Mouse (Mus musculus) midbrain, embryonic 13.5 days (tissue): Measurements from ENCODE around the gene 4930452B06Rik. TPM values are rescaled to one million over a fixed set of nuclear protein-coding genes. Genes with fewer than 3 reads are reported as not detected.

ENCODE experiments used
- ATAC-seq: fragments of 200-750 bp; cut with Nextera tagmentation; 2 replicates; pipeline ENCODE4 v1.8.0; 2017; ENCODE audit warnings: mild to moderate bottlenecking, moderate TSS enrichment, moderate library complexity
- H3K27ac ChIP-seq: fragments of 300-500 bp; sonication (generic); 2 replicates; pipeline ENCODE4 v1.5.1; 2015; ENCODE audit warnings: inconsistent platforms, mild to moderate bottlenecking, moderate library complexity
- H3K27me3 ChIP-seq: fragments of 300-500 bp; sonication (generic); 2 replicates; pipeline ENCODE4 v1.6.1; 2015; ENCODE audit warnings: mild to moderate bottlenecking, inconsistent platforms
- H3K36me3 ChIP-seq: fragments of 300-500 bp; sonication (generic); 2 replicates; pipeline ENCODE4 v1.6.1; 2015; ENCODE audit warnings: mild to moderate bottlenecking, inconsistent platforms
- H3K4me1 ChIP-seq: fragments of 300-500 bp; sonication (generic); replicated peaks from 2 replicates; pipeline ENCODE4 v1.6.1; 2015; ENCODE audit warnings: inconsistent platforms
- H3K4me2 ChIP-seq: fragments of 300-500 bp; sonication (generic); replicated peaks from 2 replicates; pipeline ENCODE4 v1.6.1; 2015; ENCODE audit warnings: moderate library complexity, mild to moderate bottlenecking, inconsistent platforms
- H3K4me3 ChIP-seq: fragments of 300-500 bp; sonication (generic); replicated peaks from 2 replicates; pipeline ENCODE4 v1.5.1; 2015; ENCODE audit warnings: mild to moderate bottlenecking, inconsistent platforms
- H3K9ac ChIP-seq: fragments of 300-500 bp; sonication (generic); replicated peaks from 2 replicates; pipeline ENCODE4 v1.6.1; 2015; ENCODE audit warnings: mild to moderate bottlenecking, inconsistent platforms
- H3K9me3 ChIP-seq: fragments of 300-500 bp; sonication (generic); 2 replicates; pipeline ENCODE4 v1.6.1; 2016; ENCODE audit warnings: mild to moderate bottlenecking, inconsistent platforms
- WGBS: fragments of 180-500 bp; shearing (Covaris S2); methylation state at CpG from one replicate; pipeline ENCODE4 v1.1.7; 2015; 5-methylcytosine and 5-hydroxymethylcytosine counted together
- polyA plus RNA-seq: library from polyadenylated mRNA; unstranded; fragments of >200 nt; fragmentation: Nextera tagmentation; extraction: Ambion mirVana; gene quantifications from 2 replicates; pipeline ENCODE4 v1.2.1, GENCODE M21; 2015

4930452B06Rik gene
- 4.6 and 5.7 TPM in 2 replicates for polyA plus RNA-seq

DNA sequence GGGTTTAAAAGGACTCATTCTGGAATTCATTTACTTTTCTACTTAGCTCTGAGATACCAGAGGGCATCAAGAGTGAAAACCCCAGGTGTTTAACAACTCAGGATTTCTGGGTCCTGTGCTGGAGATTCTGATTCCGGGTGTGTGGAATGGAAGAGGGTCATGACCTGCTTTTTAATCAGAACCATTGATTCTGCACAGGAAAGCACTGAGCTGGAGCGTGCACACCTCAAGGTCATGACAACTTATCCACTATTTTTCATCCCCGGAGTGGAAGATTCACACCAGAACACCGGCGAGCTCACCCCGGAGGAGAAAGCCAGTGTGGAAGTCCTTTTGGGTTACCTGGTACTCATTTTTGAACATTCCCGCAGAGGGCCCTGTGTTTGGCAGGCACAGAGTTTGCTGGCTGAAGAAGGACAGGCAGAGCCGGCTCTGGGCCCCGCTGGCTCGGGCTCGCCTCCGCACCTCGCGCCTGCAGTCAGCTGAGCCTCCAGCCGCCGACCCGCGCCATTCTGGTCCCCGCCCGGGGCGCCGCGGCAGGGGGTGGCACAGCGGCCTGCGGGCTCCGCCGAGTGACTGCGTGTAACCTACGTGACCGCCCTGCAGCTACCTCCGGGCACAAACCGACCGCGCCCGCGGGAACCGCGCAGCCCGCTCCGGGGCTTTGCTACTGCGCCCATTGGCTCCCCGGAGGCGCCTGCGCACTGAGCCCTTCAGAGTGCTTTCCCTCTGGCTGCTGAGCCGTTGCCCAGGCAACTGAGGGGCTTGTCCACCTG is at the start of gene 4930452B06Rik:
4930452B06Rik (minus strand) TSS at position 605 of the 776 bp plus-strand sequence.
- H3K4me1 ChIP-seq = peaks cover 7% of the 10 kb centered on the region
- H3K36me3 ChIP-seq = no peaks in the 10 kb centered on the region
- H3K27ac ChIP-seq = 0 out of 2 replicates have a peak within 1 kb of the TSS, but pooled peaks have one; percentile 32
- H3K4me3 ChIP-seq = peak within 1 kb of the TSS; percentile 65
- H3K27me3 ChIP-seq = no peaks in the 10 kb centered on the region; the same call in 1 of the 2 replicates
- no peaks in the 10 kb centered on the region for H3K9me3 ChIP-seq
- WGBS = under 1% methylated on average over 45 of the region's 45 CpGs
- ATAC-seq = peak; percentile 100
- H3K4me2 ChIP-seq = peak within 1 kb of the TSS; percentile 72
- peak within 1 kb of the TSS; percentile 74 for H3K9ac ChIP-seq

DNA sequence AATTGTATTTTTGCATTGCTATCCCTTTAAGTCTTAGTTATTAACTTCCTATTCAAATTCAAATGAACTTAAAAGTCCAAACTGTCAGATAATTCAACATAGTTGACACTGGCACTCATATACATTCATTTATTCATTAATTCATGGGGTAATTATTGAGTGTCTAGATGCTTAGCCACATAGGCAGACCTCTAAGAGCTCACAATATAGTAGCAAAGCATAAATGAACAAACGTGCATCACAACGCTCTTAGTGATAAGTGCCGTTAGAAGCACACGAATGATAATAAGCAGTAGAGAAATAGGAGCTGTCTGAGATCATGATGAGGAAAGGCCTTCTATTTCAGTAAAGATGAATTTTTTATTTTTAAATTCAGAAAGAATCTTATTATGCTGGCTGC is 46.6 kb upstream of the 4930452B06Rik start:
- H3K9me3 ChIP-seq = no peaks in the 10 kb centered on the region
- no peak overlapping the region for H3K9ac ChIP-seq
- no peak overlapping the region for H3K4me2 ChIP-seq
- no peaks in the 10 kb centered on the region for H3K4me1 ChIP-seq
- no peaks in the 10 kb centered on the region for H3K36me3 ChIP-seq
- 63% methylated on average over 4 of the region's 4 CpGs for WGBS
- H3K4me3 ChIP-seq = no peak overlapping the region
- no peak for ATAC-seq
- H3K27me3 ChIP-seq = no peaks in the 10 kb centered on the region
- H3K27ac ChIP-seq = no peak overlapping the region

DNA sequence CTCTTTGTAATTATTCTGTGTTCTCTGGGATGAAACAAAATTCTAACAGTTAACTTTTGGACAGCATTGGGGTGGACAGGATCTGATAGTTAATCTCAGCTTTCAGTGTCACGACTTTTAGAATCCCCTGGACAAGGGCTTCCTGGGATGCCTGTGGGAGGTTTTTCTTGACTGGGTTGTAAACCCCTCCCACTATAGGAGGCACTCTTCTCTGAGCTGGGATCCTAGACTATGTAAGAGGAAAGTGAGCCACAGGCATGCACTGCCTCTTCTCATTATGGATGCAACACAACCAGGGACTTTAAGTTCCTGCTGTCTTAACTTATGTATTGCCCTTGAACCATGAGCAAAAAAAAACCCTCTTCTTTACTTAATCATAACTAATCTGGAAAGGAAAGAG is 23.4 kb upstream of the 4930452B06Rik start:
- H3K27me3 ChIP-seq = no peaks in the 10 kb centered on the region
- WGBS = 3% methylated on average over 1 of the region's 1 CpGs
- H3K9me3 ChIP-seq = no peaks in the 10 kb centered on the region
- no peak overlapping the region for H3K4me2 ChIP-seq
- no peaks in the 10 kb centered on the region for H3K4me1 ChIP-seq
- H3K36me3 ChIP-seq = no peaks in the 10 kb centered on the region
- no peak for ATAC-seq
- H3K27ac ChIP-seq = no peak overlapping the region
- H3K4me3 ChIP-seq = no peak overlapping the region
- H3K9ac ChIP-seq = no peak overlapping the region

DNA sequence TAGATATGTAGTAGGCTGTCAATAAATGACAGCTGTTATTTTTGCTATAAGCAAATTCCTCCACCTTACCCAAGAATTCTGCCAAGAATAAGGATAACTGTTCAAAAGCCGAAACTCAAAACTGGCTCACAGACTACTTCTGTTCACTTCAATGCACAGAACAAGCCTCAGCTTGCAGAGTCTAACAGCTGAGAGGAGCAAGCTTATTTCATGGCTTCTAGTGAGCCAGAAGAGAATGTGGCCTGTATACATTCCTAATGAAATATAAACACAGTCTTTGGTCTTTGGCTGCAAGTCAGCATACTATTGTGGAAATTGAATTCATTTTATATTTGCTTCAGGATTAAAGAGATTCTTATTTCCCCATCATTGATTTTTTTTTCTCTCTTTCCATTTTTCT is 22.4 kb upstream of the 4930452B06Rik start:
- ATAC-seq = no peak; the same call in 1 of the 2 replicates
- Histone ChIP-seq H3K4me2 (no peak overlapping the region), H3K36me3 (no peaks in the 10 kb centered on the region), H3K4me1 (no peaks in the 10 kb centered on the region), H3K27ac (no peak overlapping the region), H3K9me3 (no peaks in the 10 kb centered on the region), H3K4me3 (no peak overlapping the region), H3K9ac (no peak overlapping the region), H3K27me3 (no peaks in the 10 kb centered on the region)
- WGBS = 57% methylated on average over 1 of the region's 1 CpGs

- H3K27me3 ChIP-seq = no peaks in the 10 kb centered on the region
These were observed 20.1 kb upstream of the 4930452B06Rik start for GRCm38 (mm10) chr14:8686185-8686584.

DNA sequence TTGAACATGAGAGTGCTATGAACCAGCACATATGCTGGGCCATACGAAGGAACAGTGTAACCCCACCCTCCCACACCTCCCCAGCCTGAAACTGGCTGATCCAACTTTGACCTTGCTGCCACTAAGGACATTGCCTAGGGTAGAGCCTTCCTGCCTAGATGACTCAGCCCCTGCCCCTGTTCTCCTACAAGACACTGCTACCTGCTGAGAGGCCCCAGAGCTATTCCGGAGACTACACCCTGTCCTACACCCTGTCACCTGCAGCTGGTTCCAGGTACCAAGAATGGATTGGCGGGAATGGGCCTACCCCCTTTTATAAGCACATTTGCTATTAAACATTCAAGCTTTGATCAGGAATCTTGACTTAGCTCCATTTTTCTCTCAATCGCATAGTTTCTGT is 13.9 kb upstream of the 4930452B06Rik start:
- no peaks in the 10 kb centered on the region for H3K4me1 ChIP-seq
- no peak overlapping the region for H3K4me2 ChIP-seq
- H3K9me3 ChIP-seq = no peaks in the 10 kb centered on the region
- H3K36me3 ChIP-seq = no peaks in the 10 kb centered on the region
- H3K27ac ChIP-seq = no peak overlapping the region
- WGBS = 91% methylated on average over 4 of the region's 4 CpGs
- H3K27me3 ChIP-seq = no peaks in the 10 kb centered on the region
- no peak overlapping the region for H3K9ac ChIP-seq
- ATAC-seq = no peak
- no peak overlapping the region for H3K4me3 ChIP-seq

More at GRCm38 (mm10) chr14:8686185-8686584, 20.1 kb upstream of the 4930452B06Rik start:
- Histone ChIP-seq H3K9me3 (no peaks in the 10 kb centered on the region), H3K4me2 (no peak overlapping the region), H3K4me1 (no peaks in the 10 kb centered on the region), H3K9ac (no peak overlapping the region), H3K27ac (no peak overlapping the region), H3K4me3 (no peak overlapping the region), H3K36me3 (no peaks in the 10 kb centered on the region)
- 97% methylated on average over 1 of the region's 1 CpGs for WGBS
- ATAC-seq = no peak

GRCm38 (mm10) chr14:8660359-8660758 is 5.7 kb downstream of the 4930452B06Rik start:
- no peaks in the 10 kb centered on the region for H3K9me3 ChIP-seq
- no peaks in the 10 kb centered on the region; the same call in 1 of the 2 replicates for H3K27me3 ChIP-seq
- H3K9ac ChIP-seq = no peak overlapping the region
- no peak for ATAC-seq
- no peaks in the 10 kb centered on the region for H3K36me3 ChIP-seq
- H3K4me3 ChIP-seq = no peak overlapping the region
- H3K27ac ChIP-seq = no peak overlapping the region
- H3K4me1 ChIP-seq = peaks cover 1% of the 10 kb centered on the region
- H3K4me2 ChIP-seq = no peak overlapping the region

DNA sequence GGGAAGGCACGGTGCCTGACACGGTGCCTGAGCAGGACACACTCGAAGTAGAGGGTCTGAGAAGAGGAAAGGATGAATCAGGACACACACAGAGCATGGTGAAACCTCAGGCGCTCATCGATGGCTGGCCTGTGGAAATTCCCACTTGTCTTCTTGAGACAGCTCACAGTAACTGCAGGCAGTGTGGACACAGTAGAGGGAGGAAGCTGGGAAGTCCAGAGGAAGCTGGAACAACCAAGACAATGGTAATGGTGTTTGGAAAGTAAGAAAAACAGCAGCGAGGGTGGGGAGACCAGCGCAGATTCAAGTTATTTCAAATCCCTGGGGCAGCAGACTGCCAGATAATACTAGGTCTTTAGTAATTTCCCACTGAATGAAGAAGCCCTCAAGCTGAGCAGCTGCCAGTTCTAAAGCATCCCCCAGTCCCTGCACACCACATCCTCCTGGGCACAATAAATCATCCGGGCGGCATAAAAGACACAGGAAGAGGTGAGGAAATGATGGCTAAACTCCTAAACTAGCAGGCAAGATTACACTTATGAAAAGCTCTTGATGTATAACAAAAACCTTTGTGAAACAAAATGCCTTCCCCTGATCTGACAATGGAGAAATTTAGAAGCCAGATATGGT is 24.3 kb downstream of the 4930452B06Rik start:
- WGBS = 76% methylated on average over 9 of the region's 9 CpGs
- Histone ChIP-seq H3K27me3 (no peaks in the 10 kb centered on the region), H3K4me3 (no peak overlapping the region), H3K9me3 (no peaks in the 10 kb centered on the region), H3K4me1 (peaks cover 7% of the 10 kb centered on the region; the same call in 1 of the 2 replicates), H3K27ac (no peak overlapping the region), H3K4me2 (no peak overlapping the region), H3K36me3 (no peaks in the 10 kb centered on the region), H3K9ac (no peak overlapping the region)
- ATAC-seq = no peak

- Histone ChIP-seq H3K36me3 (no peaks in the 10 kb centered on the region), H3K9me3 (no peaks in the 10 kb centered on the region), H3K4me1 (0 out of 2 replicates have a peak, but pooled peaks cover 2% of the 10 kb centered on the region), H3K27me3 (no peaks in the 10 kb centered on the region), H3K4me3 (no peak overlapping the region), H3K27ac (no peak overlapping the region), H3K4me2 (no peak overlapping the region), H3K9ac (no peak overlapping the region)
- no peak for ATAC-seq
- 78% methylated on average over 6 of the region's 6 CpGs for WGBS
These were observed 33.8 kb downstream of the 4930452B06Rik start for GRCm38 (mm10) chr14:8632211-8632610.

DNA sequence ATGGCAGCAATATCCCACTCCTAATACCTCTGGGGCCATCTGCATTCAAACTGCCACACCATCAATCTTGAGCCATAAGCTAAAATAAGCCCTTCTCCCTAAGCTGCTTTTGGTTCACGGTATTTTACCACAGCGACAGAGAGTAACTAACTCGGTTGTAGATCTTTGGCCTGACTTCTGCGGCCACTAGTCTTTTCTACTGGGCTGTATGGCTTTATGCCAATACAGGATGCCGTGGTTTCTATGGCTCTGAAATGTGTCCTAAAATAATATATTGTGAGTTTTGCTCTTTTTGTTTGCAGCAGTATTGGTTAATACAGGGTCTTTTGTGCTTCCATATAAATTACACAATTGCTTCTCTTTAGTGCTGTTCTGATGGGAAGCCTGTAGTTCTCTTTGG is 37.6 kb downstream of the 4930452B06Rik start:
- 90% methylated on average over 5 of the region's 5 CpGs for WGBS
- 0 out of 2 replicates have a peak, but pooled peaks cover 2% of the 10 kb centered on the region for H3K4me1 ChIP-seq
- no peak overlapping the region for H3K4me3 ChIP-seq
- no peak overlapping the region for H3K4me2 ChIP-seq
- H3K9ac ChIP-seq = no peak overlapping the region
- no peaks in the 10 kb centered on the region for H3K9me3 ChIP-seq
- H3K36me3 ChIP-seq = no peaks in the 10 kb centered on the region
- no peaks in the 10 kb centered on the region for H3K27me3 ChIP-seq
- no peak for ATAC-seq
- H3K27ac ChIP-seq = no peak overlapping the region

DNA sequence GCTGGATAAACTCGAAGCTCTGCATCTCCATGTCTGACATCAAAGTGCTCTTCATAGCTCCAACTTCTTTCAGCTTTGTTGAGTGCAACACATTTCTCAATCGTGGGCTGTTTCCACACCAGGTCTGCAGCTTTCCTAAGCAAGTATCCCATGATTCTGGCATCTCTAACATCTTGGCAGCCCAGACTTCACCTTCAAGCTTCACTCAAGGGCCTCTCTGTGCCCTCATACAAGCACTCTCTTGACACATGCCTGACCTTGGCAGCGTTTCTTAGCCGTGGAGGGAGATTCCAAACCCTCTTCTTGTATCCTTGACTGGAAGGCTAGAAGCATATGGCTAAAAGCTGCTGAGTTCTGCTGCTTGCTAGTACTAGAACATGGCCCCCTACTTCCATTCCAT is 38.6 kb downstream of the 4930452B06Rik start:
- ATAC-seq = no peak
- WGBS = 86% methylated on average over 4 of the region's 4 CpGs
- 0 out of 2 replicates have a peak, but pooled peaks cover 2% of the 10 kb centered on the region for H3K4me1 ChIP-seq

DNA sequence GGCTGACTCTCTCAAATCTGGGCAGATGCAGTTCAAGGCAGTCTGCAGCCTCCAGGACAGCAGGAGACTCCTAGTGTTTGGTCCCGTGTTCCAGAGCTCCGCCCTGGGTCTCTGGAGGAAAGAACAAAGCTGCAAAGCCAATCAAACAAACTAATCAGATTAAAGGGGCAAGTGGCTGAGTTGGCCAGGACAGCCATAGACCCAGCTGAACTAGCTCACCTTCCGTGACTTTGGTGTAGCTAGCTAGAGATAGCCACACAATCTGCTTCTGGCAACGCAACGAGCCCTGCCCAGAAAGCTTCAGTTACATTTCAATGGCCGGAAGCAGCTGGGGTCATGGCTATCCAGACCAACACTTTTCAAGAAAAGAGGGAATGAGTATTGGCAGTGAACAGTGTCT is 44.9 kb downstream of the 4930452B06Rik start:
- no peak overlapping the region for H3K27ac ChIP-seq
- no peak for ATAC-seq
- 44% methylated on average over 6 of the region's 6 CpGs for WGBS

More for the DNA sequence above, 38.6 kb downstream of the 4930452B06Rik start:
- H3K36me3 ChIP-seq = no peaks in the 10 kb centered on the region
- H3K27ac ChIP-seq = no peak overlapping the region
- H3K4me3 ChIP-seq = no peak overlapping the region
- H3K27me3 ChIP-seq = no peaks in the 10 kb centered on the region
- no peak overlapping the region for H3K9ac ChIP-seq
- H3K9me3 ChIP-seq = no peaks in the 10 kb centered on the region
- no peak overlapping the region for H3K4me2 ChIP-seq

More for the DNA sequence above, 44.9 kb downstream of the 4930452B06Rik start:
- H3K36me3 ChIP-seq = no peaks in the 10 kb centered on the region
- H3K4me2 ChIP-seq = no peak overlapping the region
- 0 out of 2 replicates have a peak, but pooled peaks cover 7% of the 10 kb centered on the region for H3K4me1 ChIP-seq
- no peaks in the 10 kb centered on the region for H3K9me3 ChIP-seq
- H3K27me3 ChIP-seq = no peaks in the 10 kb centered on the region
- no peak overlapping the region for H3K4me3 ChIP-seq
- no peak overlapping the region for H3K9ac ChIP-seq
